Mouse (Mus musculus) liver, adult 2 months (tissue): ENCODE data around the gene Cckar. TPM values are rescaled to one million over a fixed set of nuclear protein-coding genes. Genes with fewer than 3 reads are reported as not detected.

ENCODE experiments used
- DNase-seq: peaks from one replicate; pipeline ENCODE4 v3.0.0-alpha.2; 2011; ENCODE audit warnings: low read depth, low spot score; ENCODE audit errors: extremely low read depth
- H3K27ac ChIP-seq: fragments of 200-500 bp; replicated peaks from 2 replicates; pipeline ENCODE4 v1.5.1; 2012; ENCODE audit warnings: low read depth, mild to moderate bottlenecking, control low read depth, inconsistent platforms, low read length; ENCODE audit not compliant: insufficient read depth
- H3K27me3 ChIP-seq: fragments of 200-500 bp; 2 replicates; pipeline ENCODE4 v1.6.1; 2012; ENCODE audit warnings: mild to moderate bottlenecking, moderate library complexity, low read length, inconsistent platforms; ENCODE audit not compliant: control insufficient read depth, insufficient read depth
- H3K36me3 ChIP-seq: fragments of 200-500 bp; 2 replicates; pipeline ENCODE4 v1.6.1; 2012; ENCODE audit warnings: low read length, inconsistent platforms; ENCODE audit not compliant: control insufficient read depth, insufficient read depth
- H3K4me1 ChIP-seq: fragments of 200-500 bp; 2 replicates; pipeline ENCODE4 v1.6.1; 2011; ENCODE audit warnings: low read length; ENCODE audit not compliant: control insufficient read depth, insufficient read depth
- H3K4me3 ChIP-seq: fragments of 200-500 bp; 2 replicates; pipeline ENCODE4 v1.5.1; 2011; ENCODE audit warnings: low read depth, mild to moderate bottlenecking, control low read depth, low read length, moderate library complexity; ENCODE audit not compliant: insufficient read depth
- H3K79me2 ChIP-seq: fragments of 200-500 bp; 2 replicates; pipeline ENCODE4 v1.6.1; 2012; ENCODE audit warnings: inconsistent platforms, mild to moderate bottlenecking, low read length, moderate library complexity; ENCODE audit not compliant: control insufficient read depth, insufficient read depth
- H3K9ac ChIP-seq: fragments of 200-500 bp; 2 replicates; pipeline ENCODE4 v1.6.1; 2012; ENCODE audit warnings: low read depth, mild to moderate bottlenecking, control low read depth, inconsistent platforms, low read length
- CTCF ChIP-seq: fragments of 200-500 bp; IDR thresholded peaks from 2 replicates; pipeline ENCODE4 v1.5.1; 2011; ENCODE audit warnings: low read depth, low read length, control low read depth
- POLR2A ChIP-seq: fragments of 200-500 bp; IDR thresholded peaks from 2 replicates; pipeline ENCODE4 v1.6.1; 2011; ENCODE audit warnings: low read length, control low read depth; ENCODE audit not compliant: insufficient read depth; ENCODE audit errors: extremely low read depth
- WGBS: fragments of 180-500 bp; shearing (Covaris S2); methylation state at CpG from one replicate; pipeline ENCODE4 v1.1.7; 2018; 5-methylcytosine and 5-hydroxymethylcytosine counted together
- polyA plus RNA-seq: library from polyadenylated mRNA; depleted of rRNA; stranded (reverse); fragments of >200 nt; gene quantifications from 2 replicates; pipeline ENCODE4 v1.2.3, GENCODE M21; 2012
- total RNA-seq: library from RNA; depleted of rRNA; stranded (reverse); fragments of >200 nt; gene quantifications from 2 replicates; pipeline ENCODE4 v1.2.3, GENCODE M21; 2014

The Cckar gene
- total and polyA plus RNA-seq, 2 experiments: 0.37 TPM; not detected in 1

GRCm38 (mm10) chr5:53671507-53671906 is 36.0 kb downstream of the Cckar start:
- Histone ChIP-seq H3K4me1 (no peaks in the 10 kb centered on the region; the same call in 1 of the 2 replicates), H3K27me3 (no peaks in the 10 kb centered on the region), H3K27ac (no peak overlapping the region), H3K4me3 (no peak overlapping the region), H3K36me3 (no peaks in the 10 kb centered on the region), H3K9ac (no peak overlapping the region), H3K79me2 (no peaks in the 10 kb centered on the region)
- 69% methylated on average over 4 of the region's 4 CpGs for WGBS
- TF ChIP-seq CTCF (no peak), POLR2A (no peak)
- no peak for DNase-seq

- TF ChIP-seq POLR2A (no peak), CTCF (no peak)
- H3K27ac ChIP-seq: no peak overlapping the region
- no peaks in the 10 kb centered on the region for H3K27me3 ChIP-seq
- no peak for DNase-seq
- H3K4me1 ChIP-seq: no peaks in the 10 kb centered on the region
- H3K36me3 ChIP-seq: no peaks in the 10 kb centered on the region
- no peak overlapping the region for H3K9ac ChIP-seq
- 66% methylated on average over 10 of the region's 10 CpGs for WGBS
- no peak overlapping the region for H3K4me3 ChIP-seq
- H3K79me2 ChIP-seq: no peaks in the 10 kb centered on the region
These were observed 37.1 kb downstream of the Cckar start for GRCm38 (mm10) chr5:53670321-53670938.

GRCm38 (mm10) chr5:53668021-53668420 is 39.5 kb downstream of the Cckar start:
- no peaks in the 10 kb centered on the region for H3K36me3 ChIP-seq
- no peaks in the 10 kb centered on the region for H3K27me3 ChIP-seq
- H3K4me1 ChIP-seq: no peaks in the 10 kb centered on the region
- no peak overlapping the region for H3K9ac ChIP-seq
- no peak for DNase-seq
- WGBS: 85% methylated on average over 5 of the region's 5 CpGs
- no peak overlapping the region for H3K27ac ChIP-seq
- H3K79me2 ChIP-seq: no peaks in the 10 kb centered on the region
- H3K4me3 ChIP-seq: no peak overlapping the region
- TF ChIP-seq POLR2A (no peak), CTCF (no peak)

- Histone ChIP-seq H3K4me3 (no peak overlapping the region), H3K27ac (no peak overlapping the region), H3K36me3 (no peaks in the 10 kb centered on the region), H3K4me1 (no peaks in the 10 kb centered on the region), H3K79me2 (no peaks in the 10 kb centered on the region), H3K9ac (no peak overlapping the region), H3K27me3 (no peaks in the 10 kb centered on the region)
- DNase-seq: no peak
- no peak for TF ChIP-seq CTCF
- TF ChIP-seq POLR2A: no peak
These were observed 43.8 kb downstream of the Cckar start for GRCm38 (mm10) chr5:53663665-53664064.

GRCm38 (mm10) chr5:53662413-53662812 is 45.1 kb downstream of the Cckar start:
- no peak overlapping the region for H3K9ac ChIP-seq
- WGBS: 50% methylated on average over 1 of the region's 1 CpGs
- DNase-seq: no peak

GRCm38 (mm10) chr5:53661508-53661907 is 46.0 kb downstream of the Cckar start:
- TF ChIP-seq POLR2A (no peak), CTCF (no peak)
- Histone ChIP-seq H3K79me2 (no peaks in the 10 kb centered on the region), H3K4me3 (no peak overlapping the region), H3K36me3 (no peaks in the 10 kb centered on the region), H3K27me3 (no peaks in the 10 kb centered on the region), H3K9ac (no peak overlapping the region), H3K4me1 (peaks cover 2% of the 10 kb centered on the region; the same call in 1 of the 2 replicates), H3K27ac (no peak overlapping the region)
- no peak for DNase-seq
- 69% methylated on average over 2 of the region's 2 CpGs for WGBS

More at GRCm38 (mm10) chr5:53662413-53662812, 45.1 kb downstream of the Cckar start:
- Histone ChIP-seq H3K27me3 (no peaks in the 10 kb centered on the region), H3K79me2 (no peaks in the 10 kb centered on the region), H3K27ac (no peak overlapping the region), H3K4me3 (no peak overlapping the region), H3K36me3 (no peaks in the 10 kb centered on the region), H3K4me1 (no peaks in the 10 kb centered on the region)
- TF ChIP-seq CTCF (no peak), POLR2A (no peak)
